Mouse (Mus musculus) heart, adult 8-10 months (tissue): ENCODE data around the gene Tstd1. TPM values are rescaled to one million over a fixed set of nuclear protein-coding genes. Genes with fewer than 3 reads are reported as not detected.

Experiments used
- DNase-seq: peaks from one replicate; pipeline ENCODE4 v3.0.0; 2022; ENCODE audit warnings: low spot score
- total RNA-seq, 4 experiments: library from RNA; stranded (reverse); gene quantifications; 2 replicates each; pipeline ENCODE4 v1.2.4; 2022

Tstd1 gene
- 1 to 10 TPM in 3 of 4 experiments, under 1 TPM in 1; 0.75 to 2.0 (median 1.3) TPM for total RNA-seq

DNA sequence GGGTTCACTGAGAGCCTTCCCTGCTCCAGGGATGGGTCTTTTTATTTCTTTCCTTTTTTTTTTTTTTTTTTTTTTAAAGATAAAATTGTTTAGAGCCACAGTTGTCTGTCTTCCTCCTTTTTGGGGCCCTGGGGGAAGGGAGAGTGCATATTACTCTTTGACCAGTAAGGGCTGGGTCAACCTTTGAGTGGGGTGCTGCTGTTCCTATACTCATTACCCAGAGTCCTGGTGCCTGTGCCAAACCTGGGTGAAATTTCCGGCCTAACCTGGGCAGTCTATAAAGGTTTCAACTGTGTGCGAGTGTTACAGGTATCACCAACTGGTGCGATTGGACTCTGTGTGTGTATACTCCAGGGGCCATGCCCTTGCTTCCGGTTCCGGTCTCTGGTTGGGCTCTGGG, at the start of gene Tstd1:
Tstd1 (plus strand) TSS at position 213 of the 400 bp plus-strand sequence.
- no peak for DNase-seq

DNA sequence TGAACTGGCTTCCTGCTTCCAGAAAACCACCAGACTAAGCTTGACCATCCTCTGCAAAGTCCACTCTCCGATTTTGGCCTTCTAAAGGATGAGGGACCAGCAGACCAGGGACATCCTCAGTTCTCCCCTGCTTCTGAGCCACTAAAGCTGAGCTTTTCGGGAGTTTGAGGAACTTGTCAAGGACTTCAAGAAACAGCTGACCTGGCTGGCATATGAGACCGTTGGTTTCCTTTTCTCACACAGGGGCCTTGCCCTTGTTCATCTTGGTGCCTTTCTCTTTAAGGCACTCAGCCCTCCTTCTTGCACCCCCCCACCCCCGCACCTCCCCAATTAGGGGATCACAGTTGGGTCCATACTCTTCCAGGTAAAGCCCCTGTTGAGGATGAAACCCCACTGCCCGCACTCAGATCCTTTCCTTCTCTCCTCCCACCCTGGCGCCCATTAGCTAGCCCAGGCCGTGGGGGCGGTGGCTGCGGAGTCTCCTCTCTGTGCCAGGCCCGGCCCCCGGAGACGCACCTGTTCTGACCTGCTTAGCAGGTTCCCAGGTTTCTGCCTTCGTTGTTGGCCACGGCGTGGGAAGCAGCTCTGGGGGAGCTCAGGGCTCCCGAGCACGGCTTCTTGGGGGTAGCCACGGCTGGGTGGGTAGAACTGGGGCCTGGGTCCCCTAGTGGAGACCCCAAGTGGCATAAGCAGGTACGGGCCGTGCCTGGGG, 48.7 kb upstream of the Tstd1 start, which contains the start of gene Nectin4:
Nectin4 (plus strand) TSS at position 255 of the 712 bp plus-strand sequence.
- DNase-seq = no peak

DNA sequence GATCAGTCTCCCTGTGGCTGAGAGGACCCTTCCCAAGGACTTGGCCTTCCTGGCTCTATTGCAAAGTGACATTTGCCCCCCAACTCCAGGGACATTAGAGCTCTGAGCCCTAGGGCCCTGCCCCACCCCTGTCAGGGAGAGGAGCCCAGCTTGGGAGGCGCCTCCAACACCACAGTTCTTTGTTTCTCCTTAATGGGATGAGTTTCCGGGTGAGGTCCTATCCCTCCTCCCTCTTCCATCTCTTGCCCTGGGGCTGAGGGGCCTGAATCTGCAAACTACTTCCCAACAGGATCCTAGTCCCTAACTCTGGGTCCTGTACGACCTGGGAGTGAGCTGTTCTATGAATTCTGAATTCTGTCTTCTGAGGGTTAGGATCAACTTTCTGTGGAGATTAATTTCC, 45.8 kb upstream of the Tstd1 start:
- no peak for DNase-seq

DNA sequence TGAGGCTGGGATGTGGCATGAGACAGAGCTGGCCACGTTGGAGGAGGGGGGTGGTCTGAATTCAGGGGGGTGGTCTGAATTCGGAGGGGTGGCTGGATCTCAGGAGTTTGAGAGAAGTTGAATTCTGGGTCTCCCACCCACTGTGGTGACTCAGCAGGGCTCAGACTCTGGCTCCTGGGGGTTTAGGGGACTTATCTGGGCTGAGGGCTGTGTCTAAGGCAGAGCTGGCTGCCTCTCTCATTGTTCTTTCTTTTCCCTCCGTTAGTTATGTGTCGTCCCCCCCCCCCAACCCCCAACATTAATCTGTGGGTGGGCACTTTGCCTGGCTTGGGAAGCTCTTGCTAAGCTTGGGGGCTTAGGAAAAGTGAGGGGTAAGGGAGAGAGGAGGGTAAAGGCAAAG, 44.7 kb upstream of the Tstd1 start:
- DNase-seq = no peak

DNA sequence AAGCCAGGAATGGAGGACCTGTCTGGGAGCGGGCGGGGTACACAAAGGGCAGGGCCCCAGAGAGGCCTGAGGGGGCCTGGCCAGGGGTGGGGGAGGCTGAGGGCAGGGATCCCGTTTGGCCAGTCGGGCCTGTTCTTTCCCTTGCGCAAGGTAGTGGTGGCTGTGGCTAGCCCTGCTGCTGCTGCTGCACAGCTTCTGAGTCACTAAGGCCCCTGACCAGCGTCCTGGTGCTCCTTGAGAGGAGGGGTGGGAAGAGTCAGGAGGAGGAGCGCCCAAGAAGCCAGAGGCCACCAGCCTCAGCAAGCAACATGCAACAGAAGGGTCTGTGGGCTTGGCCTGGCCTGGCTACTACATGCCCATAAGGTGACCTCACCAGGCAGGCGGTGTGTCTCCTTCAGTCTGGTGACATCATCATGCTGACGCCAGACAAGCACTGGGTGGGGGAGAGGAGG, 43.0 kb upstream of the Tstd1 start:
- DNase-seq = no peak

DNA sequence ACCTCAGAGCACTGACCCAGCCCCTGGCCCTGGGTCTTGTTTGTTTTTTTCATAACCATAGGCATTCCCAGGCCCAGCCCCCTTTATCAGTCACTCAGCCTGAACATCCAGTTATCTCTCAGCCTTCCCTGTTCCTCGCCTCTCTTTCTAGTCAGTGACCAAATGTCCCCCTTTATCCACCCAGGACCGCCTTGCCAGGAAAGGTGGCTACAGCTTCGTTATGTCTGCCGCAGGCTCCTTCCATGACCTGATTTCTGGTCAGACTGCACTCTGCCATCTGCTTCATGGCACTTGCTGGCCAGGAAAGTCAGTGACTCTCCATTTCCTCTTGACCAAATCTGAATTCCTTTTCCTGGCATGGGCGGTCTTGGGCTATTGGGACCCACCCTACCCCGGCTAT, 40.4 kb upstream of the Tstd1 start:
- DNase-seq = no peak

DNA sequence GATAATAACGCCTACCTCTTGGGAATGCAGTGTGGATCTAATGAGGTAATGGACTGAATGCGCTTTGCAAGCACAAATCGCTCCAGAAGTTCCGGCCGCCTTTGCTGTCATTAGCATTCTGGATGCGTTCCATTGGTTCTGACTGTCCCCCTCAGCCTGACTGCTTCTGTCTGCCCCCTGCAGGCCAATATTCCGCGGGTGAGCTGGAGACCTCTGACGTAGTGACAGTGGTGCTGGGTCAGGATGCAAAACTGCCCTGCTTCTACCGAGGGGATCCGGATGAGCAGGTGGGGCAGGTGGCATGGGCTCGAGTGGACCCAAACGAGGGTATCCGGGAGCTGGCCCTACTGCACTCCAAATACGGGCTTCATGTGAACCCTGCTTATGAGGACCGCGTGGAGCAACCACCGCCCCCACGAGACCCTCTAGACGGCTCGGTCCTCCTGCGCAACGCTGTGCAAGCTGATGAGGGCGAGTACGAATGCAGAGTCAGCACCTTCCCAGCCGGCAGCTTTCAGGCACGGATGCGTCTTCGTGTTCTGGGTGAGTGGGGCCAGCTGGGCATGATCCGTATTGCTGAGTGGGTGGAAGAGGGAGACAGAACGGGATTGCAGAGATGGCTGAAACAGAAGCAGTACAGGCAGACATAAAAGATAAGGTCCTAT, 38.6 kb upstream of the Tstd1 start:
- DNase-seq = peak; percentile 80

DNA sequence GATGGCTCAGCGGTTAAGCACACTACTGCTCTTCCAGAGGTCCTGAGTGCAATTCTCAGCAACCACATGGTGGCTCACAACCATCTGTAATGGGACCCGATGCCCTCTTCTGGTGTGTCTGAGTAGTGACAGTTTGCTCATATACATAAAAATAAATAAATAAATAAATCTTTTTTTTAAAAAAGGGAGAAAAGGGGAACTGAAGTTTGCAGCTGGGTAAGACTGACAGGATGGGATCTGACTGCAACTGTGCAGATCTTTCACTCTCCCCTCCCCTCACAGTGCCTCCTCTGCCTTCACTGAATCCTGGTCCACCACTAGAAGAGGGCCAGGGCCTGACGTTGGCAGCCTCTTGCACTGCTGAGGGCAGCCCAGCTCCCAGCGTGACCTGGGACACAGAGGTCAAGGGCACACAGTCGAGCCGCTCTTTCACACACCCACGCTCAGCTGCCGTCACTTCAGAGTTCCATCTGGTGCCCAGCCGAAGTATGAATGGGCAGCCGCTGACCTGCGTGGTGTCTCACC, 36.5 kb upstream of the Tstd1 start:
- DNase-seq = no peak

DNA sequence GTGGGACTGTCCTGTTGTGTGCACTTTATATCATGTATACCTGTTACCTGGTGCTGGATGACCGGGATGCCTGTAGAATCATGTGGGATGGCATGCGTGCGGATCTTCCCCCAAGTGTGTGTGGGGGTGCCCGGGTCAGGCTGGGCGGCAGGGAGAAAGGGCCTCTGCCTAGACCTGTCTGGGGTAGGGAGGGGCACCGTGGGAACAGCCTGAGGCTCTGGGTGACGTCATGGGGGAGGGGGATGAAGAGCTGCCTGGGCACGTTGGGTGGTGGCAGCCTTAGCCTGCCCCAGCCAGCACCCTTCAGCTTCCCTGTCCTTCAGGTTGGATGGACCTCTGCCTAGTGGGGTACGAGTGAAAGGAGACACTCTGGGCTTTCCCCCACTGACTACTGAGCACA, 34.3 kb upstream of the Tstd1 start:
- no peak for DNase-seq

DNA sequence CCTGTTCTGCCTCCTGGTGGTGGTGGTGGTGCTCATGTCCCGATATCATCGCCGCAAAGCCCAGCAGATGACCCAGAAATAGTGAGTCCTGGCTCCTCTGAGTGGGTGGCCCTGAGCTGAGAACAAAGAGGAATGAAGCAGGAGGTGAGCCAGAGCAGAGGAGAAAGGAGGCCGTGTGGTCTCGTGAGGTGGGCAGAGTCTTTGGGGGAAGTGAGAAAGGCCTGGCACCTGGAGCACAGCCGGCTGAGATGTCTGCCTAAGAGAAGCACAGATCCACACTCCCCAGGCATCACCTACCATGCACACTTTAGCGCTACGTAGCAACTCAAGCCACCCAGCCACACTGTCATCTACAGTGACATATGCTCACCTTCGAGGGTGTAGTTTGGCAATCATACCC, 33.5 kb upstream of the Tstd1 start:
- DNase-seq = no peak

DNA sequence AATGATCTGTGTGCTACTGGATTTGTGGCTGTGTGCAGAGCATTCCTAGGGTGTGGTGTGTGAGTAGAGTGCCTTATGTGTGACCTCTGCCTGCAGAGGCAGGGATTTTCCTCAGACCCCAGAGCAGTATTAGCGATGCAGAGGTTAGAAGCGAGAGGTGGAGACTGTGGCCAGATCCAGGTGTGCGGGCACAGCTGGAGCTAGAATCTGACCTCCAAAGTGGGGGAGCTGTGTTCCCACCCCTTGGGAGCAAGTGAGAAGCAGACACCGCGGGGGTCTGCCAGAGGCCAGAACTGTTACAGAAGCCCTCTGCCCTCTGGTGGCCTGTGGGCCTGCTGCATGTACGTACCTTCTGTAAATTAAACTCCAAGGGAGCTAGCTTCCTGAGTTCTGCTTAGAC, 31.6 kb upstream of the Tstd1 start:
- no peak for DNase-seq

DNA sequence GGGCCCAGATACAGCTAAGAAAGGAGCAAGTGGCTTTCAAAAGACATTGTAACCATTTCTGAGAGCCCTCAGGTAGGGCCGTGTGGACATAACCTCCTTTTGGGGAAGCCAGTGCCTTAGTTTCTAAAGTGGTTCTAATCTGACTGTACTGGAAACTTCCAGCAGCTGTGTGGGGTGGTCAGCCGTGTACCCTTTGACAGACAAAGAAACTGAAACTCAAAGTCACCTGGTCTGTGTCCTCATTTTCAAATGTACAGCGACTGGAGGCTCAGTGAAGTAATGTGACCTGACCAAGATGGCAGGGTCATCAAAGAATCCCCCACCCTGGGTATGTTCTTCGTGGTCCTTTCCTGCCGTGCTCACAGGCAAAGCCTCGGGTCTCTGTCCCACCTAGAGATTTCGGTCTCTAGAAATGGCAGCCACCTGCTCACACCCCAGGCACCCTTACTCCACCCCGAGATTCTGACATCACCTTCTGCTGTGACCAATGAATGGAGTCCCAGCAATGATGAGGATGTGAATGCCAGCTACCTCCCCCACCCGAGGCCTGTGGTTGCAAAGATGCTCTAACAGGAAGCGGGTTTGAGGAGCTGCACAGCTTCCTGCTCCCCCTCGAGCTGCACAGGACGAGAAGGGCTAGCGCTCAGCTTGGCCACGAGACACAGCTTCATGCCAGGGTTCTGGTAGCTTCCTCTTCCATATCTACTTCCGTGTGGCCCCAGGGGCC, 30.1 kb upstream of the Tstd1 start, which contains the start of gene Arhgap30:
Arhgap30 (plus strand) TSS at position 579 of the 727 bp plus-strand sequence.
- DNase-seq = peak; percentile 59

DNA sequence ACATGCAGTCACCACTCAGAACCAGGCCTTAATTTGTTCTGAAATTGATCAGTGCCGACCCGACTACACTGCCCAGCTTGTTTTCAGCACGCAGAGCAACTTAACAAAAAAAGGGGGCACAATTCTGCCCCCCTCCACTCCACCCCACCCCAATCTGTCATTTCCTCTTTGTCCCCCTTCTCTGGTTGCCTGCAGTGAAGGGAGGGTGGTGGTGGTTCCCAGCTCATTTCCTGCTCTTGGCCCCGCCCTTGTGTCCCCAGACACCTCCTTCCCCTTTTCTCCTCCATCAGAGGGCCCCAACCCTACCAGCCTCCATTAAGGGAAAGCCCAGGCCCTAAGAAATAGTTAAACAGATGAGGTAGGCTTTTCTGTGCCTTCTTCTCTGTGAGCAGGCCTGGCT, 28.6 kb upstream of the Tstd1 start:
- peak; percentile 29 for DNase-seq

DNA sequence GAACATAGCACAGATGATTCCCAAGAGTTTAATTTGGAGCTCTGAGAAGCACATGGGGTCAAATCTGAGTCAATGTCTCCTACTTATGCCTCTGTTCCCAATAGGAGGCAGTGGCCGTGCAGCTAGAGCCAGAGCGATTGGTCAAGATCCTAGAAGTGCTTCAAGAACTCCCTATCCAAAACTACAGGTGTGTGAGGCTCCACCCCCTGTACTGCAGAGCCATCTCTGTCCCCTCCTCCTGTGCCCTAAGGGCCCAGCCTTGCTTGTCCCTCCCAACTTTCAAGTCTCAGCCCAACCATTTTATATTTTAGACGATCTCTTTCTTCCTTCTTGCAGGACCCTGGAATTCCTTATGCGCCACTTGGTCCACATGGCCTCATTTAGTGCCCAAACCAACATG, 16.9 kb upstream of the Tstd1 start:
- no peak for DNase-seq

DNA sequence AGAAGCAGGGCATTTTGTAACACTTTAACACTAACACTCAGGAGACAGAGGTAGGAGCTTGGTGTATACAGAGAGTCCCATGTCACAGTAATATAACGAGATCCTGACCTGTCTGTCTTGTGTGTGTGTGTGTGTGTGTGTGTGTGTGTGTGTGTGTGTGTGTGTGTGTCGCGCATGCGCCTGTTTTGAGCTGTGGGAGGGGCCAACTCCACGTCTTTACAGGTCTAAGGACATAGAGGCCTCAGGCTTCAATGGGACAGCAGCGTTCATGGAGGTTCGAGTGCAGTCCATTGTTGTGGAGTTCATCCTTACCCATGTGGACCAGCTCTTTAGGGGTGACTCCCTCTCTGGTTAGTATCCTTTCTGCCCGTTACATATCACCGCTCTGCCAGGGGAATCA, 15.7 kb upstream of the Tstd1 start:
- DNase-seq = no peak

DNA sequence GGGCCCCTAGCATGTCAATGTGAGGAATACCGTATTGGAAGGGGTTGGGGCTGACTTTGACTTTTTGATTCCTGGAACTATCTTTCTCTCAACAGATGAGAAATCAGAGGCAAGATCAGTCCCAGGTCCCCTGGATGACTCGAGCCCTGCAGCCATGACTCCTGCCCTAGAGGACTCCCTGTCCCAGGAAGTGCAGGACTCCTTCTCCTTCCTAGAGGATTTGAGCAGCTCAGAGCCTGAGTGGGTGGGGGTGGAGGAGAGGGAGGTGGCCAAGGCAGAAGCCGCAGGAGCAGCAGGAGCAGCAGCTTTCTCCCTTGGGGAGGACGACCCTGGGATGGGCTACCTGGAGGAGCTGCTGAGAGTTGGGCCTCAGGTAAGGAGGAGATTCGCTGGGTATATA, 11.4 kb upstream of the Tstd1 start:
- no peak for DNase-seq

DNA sequence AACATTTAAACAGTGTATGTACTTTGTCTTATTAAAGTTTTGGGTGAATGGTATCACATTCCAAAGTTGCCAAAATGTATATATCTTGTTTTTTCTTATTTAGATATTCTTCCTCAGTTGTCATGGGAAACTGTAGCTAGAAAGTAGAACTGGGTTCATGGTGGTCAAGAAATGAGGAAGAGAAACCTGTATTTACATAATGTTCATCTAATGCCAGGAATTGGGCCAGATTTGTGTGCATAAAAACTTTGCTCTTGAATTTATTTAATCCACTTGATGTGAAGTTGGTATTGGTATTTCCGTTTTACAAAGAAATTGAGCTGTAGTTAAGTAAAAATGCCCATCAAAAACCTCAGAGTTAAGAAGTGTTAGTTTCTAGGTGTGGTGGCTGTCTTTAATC, 8.4 kb upstream of the Tstd1 start:
- no peak for DNase-seq

DNA sequence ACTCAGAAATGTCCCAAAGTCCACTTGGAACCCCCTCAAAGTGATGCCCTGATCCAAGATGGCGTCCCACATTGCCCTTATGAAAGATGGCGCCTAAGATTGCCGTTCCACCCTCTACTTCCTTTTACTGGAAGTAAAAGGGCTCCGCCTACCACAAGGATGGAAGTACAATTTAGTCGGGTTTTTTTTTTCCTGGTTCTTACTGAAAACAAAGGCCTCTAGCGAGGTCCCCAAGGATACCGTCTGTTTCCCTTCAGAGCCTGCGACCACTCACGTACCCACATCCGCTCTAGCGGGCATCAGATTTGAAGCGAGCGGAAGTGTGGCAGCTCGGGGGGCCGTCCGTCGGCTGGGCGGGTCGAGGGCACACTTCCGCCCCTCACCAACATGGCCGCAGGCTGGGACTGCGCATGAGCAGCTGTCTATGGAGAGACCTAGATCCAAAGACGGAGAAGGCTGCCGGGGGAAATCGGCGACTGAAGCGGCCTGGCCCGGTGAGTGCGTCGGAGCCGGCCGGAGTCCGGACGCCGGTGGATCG, 7.7 kb upstream of the Tstd1 start, which contains the start of gene Usf1:
Usf1 (plus strand) TSS at position 367 of the 538 bp plus-strand sequence.
- DNase-seq = peak; percentile 95

DNA sequence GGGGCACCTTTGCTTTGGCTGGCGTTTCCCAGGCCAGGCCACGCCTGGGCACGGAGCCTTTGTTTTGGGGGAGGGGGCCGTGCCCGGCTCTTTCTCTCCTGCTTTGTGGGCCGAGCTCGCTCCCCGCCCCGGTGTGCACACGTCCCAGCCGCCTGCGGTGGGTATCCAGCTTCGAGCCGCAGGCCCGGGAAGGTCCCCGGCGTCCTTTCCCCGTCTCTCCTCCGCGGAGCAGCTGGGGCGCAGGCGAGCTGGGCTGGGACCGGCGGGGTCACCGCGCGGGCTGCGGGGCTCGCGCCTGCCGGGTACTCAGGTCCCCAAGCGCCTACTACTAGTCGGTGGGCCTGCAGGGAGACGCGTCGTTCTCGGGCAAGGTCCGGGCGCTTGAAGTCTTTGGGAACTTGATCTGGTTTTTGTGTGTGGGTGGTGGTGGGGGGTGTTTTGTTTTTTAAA, 7.2 kb upstream of the Tstd1 start:
- no peak for DNase-seq

DNA sequence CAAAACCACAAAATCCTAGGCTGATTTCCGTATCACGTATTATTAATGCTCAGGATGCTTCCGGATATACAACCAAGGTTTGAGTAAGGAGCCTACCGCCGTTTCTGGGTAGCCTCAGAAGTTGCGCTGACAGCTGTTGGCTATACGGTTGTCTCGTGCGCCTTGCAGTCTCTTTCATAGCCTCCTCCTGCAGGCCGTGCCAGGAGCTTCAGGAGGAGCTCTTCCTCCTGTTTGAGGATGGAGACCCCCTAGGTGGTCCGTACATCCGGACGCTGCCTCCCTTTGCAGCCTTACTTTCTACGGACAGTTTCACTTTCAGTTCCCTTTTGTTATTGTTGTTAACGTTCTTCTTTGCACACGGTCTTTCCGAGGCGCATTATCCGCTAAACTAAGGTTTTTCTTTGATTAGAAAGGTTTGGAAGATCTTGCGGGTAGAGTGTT, 6.7 kb upstream of the Tstd1 start:
- peak; percentile 48 for DNase-seq

DNA sequence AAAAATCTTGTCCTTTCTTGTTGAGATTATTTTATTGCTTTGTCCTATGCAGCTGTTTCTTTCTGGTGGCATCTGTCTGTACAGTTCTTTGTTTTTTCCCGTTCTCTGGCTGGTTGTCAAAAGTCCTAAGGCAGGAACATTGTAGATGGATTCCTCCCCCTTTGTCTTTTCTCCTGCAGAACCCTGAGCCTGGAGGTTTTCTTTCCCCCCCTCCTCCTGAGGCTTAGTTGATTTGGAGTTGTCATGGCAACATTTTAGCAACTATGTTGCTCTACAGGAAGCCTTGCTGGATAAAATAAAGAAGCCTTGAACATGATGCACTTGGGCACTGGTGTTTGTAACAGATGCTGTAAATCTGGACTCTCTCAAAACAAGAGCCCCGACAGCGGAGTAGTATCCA, 6.2 kb upstream of the Tstd1 start:
- peak; percentile 35 for DNase-seq

DNA sequence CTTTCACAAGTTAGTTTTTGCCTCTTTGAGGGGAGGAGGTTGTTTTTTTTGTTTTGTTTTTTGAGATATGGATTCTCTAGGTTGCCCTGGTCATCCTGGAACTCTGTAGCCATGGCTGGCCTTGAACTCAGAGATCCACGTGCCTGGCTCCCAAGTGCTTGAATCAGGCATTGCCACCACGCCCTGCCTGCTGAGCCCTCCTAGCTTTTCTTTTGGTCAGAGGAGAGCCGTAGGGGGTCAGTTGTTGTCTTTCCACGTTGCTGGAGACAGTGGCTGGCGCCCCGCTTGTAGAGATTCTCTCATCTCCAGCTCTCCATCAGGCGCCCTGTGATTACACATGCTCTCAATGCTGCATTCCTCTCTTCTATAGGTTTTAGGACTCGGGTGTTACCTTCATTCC, 5.1 kb upstream of the Tstd1 start:
- DNase-seq = no peak
